Mouse (Mus musculus): ENCODE data around the gene Scube1.

GRCm38 (mm10) chr15:83636759-83637158, 88.1 kb downstream of the Scube1 start:
- TF ChIP-seq CTCF (IDR thresholded peaks at IDR 0.05; ENCODE audit: low read depth) (no peak), EP300 (IDR thresholded peaks at IDR 0.05; ENCODE audit: low read depth) (no peak)
